In the genomic region with DNA sequence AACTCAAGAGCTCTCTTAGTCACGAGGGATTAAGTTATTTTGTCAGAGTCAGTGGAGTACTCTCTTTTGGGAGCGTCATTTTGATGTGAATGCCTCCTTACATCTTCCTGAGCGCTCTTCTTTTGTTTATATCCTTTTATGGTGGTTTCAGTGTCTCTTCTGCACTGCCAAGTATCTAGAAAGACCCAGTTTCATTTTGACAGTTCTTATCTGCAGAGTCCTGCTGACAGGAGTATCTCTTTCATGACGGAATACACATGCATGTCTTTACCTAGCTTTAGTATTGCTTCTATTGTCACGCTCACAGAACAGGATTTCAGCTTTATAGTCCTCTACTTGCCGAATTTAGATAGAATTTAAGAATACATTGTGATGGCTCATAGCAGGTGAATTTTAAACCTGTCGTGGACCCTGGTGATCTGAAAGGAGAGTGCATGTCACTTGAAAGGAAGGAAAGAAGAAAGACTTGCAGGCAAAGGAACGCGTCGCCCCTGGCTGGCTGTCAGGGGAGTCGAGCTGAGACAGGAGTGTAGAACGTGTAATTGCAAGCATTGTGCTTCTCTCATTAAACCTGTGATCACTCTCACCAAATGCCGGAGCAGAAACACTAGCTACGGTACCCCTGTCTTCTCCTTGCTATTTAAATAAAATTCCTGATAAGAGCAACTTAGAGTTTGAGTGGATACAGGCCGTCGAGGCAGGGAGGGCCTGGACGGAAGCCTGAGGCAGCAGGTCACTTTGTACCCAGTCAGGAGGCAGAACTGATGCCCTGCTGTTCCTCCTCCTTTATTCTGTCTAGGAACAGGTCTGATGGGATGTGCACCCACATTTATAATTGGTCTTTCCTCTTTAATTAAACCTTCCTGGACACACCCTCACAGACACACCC, we compare ENCODE assay signal across 16 mouse cellular contexts.
DNase-seq lines count a peak whose midpoint lies in the region; ATAC-seq lines count a peak whose summit lies in the region.
"Had no signal": no experiment of that assay in that cellular context is flagged by ENCODE, and none has a peak within 500 bp of the region (broad histone marks: within the 10 kb centered on the region; RNA-seq: fewer than 3 reads in every experiment).

No protein-coding gene starts in this region.

- H3K27ac ChIP-seq in embryonic facial prominence, embryonic 15.5 days (replicated peaks): 0 out of 2 replicates have a peak overlapping the region, but pooled peaks have one; percentile 4
- H3K27ac ChIP-seq in embryonic facial prominence, embryonic 10.5 days (replicated peaks): no peak overlapping the region
- H3K27ac ChIP-seq in heart, embryonic 15.5 days: no peak overlapping the region
- no peak overlapping the region for H3K27ac ChIP-seq in midbrain, embryonic 15.5 days
- no peak overlapping the region for H3K27ac ChIP-seq in hindbrain, embryonic 11.5 days (ENCODE audit: low read depth, low read length)
- H3K27ac ChIP-seq: hindbrain, embryonic 13.5 days; layer of hippocampus, adult 2 months; limb, embryonic 15.5 days had no signal

- no peak for DNase-seq in embryonic facial prominence, embryonic 10.5 days (ENCODE audit: low spot score)
- no peak for DNase-seq in heart, adult 18-20 months
- DNase-seq in hindbrain, embryonic 11.5 days (ENCODE audit: low spot score): no peak
- no peak for DNase-seq in spleen, adult 18-20 months
- DNase-seq: adrenal gland, postnatal 25 days; kidney, adult 8-10 months; lung, postnatal 4 days; right cerebral cortex, postnatal 25 days had no signal

- peaks cover 4% of the 10 kb centered on the region; the same call in 1 of the 2 replicates for H3K36me3 ChIP-seq in embryonic facial prominence, embryonic 15.5 days
- H3K36me3 ChIP-seq in embryonic facial prominence, embryonic 10.5 days (replicated peaks): peaks cover 24% of the 10 kb centered on the region
- H3K36me3 ChIP-seq in heart, embryonic 15.5 days: no peaks in the 10 kb centered on the region; the same call in 1 of the 2 replicates
- no peaks in the 10 kb centered on the region for H3K36me3 ChIP-seq in midbrain, embryonic 15.5 days (replicated peaks)
- H3K36me3 ChIP-seq in hindbrain, embryonic 11.5 days (ENCODE audit: control insufficient read depth, insufficient read depth, low read length): no peaks in the 10 kb centered on the region
- H3K36me3 ChIP-seq: limb, embryonic 15.5 days had no signal

- no peak for ATAC-seq in embryonic facial prominence, embryonic 15.5 days (ENCODE audit: insufficient number of reproducible peaks, low FRiP score, low TSS enrichment, low read depth)
- ATAC-seq in heart, embryonic 15.5 days (replicated peaks; ENCODE audit: insufficient number of reproducible peaks, insufficient read depth, low FRiP score, low read depth): no peak
- ATAC-seq in activated CD4-positive, CD25-positive, alpha-beta regulatory T cell, adult 4 months: peak; percentile 70
- ATAC-seq in midbrain, embryonic 15.5 days (replicated peaks): peak; percentile 80
- no peak for ATAC-seq in hindbrain, embryonic 11.5 days (ENCODE audit: low FRiP score)

- H3K4me3 ChIP-seq in embryonic facial prominence, embryonic 15.5 days (replicated peaks): no peak overlapping the region
- no peak overlapping the region for H3K4me3 ChIP-seq in embryonic facial prominence, embryonic 10.5 days
- no peak overlapping the region for H3K4me3 ChIP-seq in heart, embryonic 15.5 days
- no peak overlapping the region for H3K4me3 ChIP-seq in midbrain, embryonic 15.5 days
- no peak overlapping the region for H3K4me3 ChIP-seq in hindbrain, embryonic 11.5 days (ENCODE audit: low read depth, low read length)
- H3K4me3 ChIP-seq: hindbrain, embryonic 13.5 days; layer of hippocampus, adult 2 months; limb, embryonic 15.5 days; myocyte had no signal

- no peaks in the 10 kb centered on the region for H3K4me1 ChIP-seq in embryonic facial prominence, embryonic 15.5 days
- H3K4me1 ChIP-seq in embryonic facial prominence, embryonic 10.5 days: no peaks in the 10 kb centered on the region
- peaks cover 14% of the 10 kb centered on the region for H3K4me1 ChIP-seq in heart, embryonic 15.5 days (replicated peaks)
- no peaks in the 10 kb centered on the region for H3K4me1 ChIP-seq in midbrain, embryonic 15.5 days
- H3K4me1 ChIP-seq in hindbrain, embryonic 11.5 days (replicated peaks; ENCODE audit: control insufficient read depth, insufficient read depth, low read length): no peaks in the 10 kb centered on the region
- H3K4me1 ChIP-seq: hindbrain, embryonic 13.5 days; limb, embryonic 15.5 days had no signal

- no peak overlapping the region for H3K4me2 ChIP-seq in embryonic facial prominence, embryonic 15.5 days (replicated peaks)
- H3K4me2 ChIP-seq in heart, embryonic 15.5 days: peak overlapping the region; percentile 27
- H3K4me2 ChIP-seq in midbrain, embryonic 15.5 days: no peak overlapping the region
- no peak overlapping the region for H3K4me2 ChIP-seq in hindbrain, embryonic 11.5 days (replicated peaks; ENCODE audit: low read depth, low read length)
- H3K4me2 ChIP-seq: hindbrain, embryonic 13.5 days; limb, embryonic 15.5 days had no signal

- H3K9ac ChIP-seq in embryonic facial prominence, embryonic 15.5 days: no peak overlapping the region
- no peak overlapping the region for H3K9ac ChIP-seq in heart, embryonic 15.5 days
- H3K9ac ChIP-seq in midbrain, embryonic 15.5 days: no peak overlapping the region
- H3K9ac ChIP-seq in hindbrain, embryonic 11.5 days (ENCODE audit: low read depth, low read length): no peak overlapping the region
- H3K9ac ChIP-seq: hindbrain, embryonic 13.5 days; limb, embryonic 15.5 days had no signal

- no peaks in the 10 kb centered on the region for H3K27me3 ChIP-seq in embryonic facial prominence, embryonic 15.5 days
- no peaks in the 10 kb centered on the region for H3K27me3 ChIP-seq in embryonic facial prominence, embryonic 10.5 days (replicated peaks; ENCODE audit: low read depth, poor library complexity, severe bottlenecking)
- H3K27me3 ChIP-seq in heart, embryonic 15.5 days: no peaks in the 10 kb centered on the region
- no peaks in the 10 kb centered on the region for H3K27me3 ChIP-seq in midbrain, embryonic 15.5 days (replicated peaks)
- H3K27me3 ChIP-seq in hindbrain, embryonic 11.5 days (ENCODE audit: control insufficient read depth, insufficient read depth, low read length): no peaks in the 10 kb centered on the region
- H3K27me3 ChIP-seq: hindbrain, embryonic 13.5 days; limb, embryonic 15.5 days had no signal

- no peaks in the 10 kb centered on the region for H3K9me3 ChIP-seq in embryonic facial prominence, embryonic 15.5 days (replicated peaks)
- no peaks in the 10 kb centered on the region for H3K9me3 ChIP-seq in embryonic facial prominence, embryonic 10.5 days
- no peaks in the 10 kb centered on the region for H3K9me3 ChIP-seq in heart, embryonic 15.5 days (replicated peaks)
- H3K9me3 ChIP-seq in midbrain, embryonic 15.5 days: no peaks in the 10 kb centered on the region
- no peaks in the 10 kb centered on the region for H3K9me3 ChIP-seq in hindbrain, embryonic 11.5 days (ENCODE audit: control insufficient read depth, low read length)
- H3K9me3 ChIP-seq: hindbrain, embryonic 13.5 days; limb, embryonic 15.5 days had no signal

- WGBS in embryonic facial prominence, embryonic 15.5 days: 72% methylated on average over 17 of the region's 17 CpGs
- WGBS in embryonic facial prominence, embryonic 10.5 days: 89% methylated on average over 17 of the region's 17 CpGs
- 43% methylated on average over 17 of the region's 17 CpGs for WGBS in heart, embryonic 15.5 days
- 66% methylated on average over 17 of the region's 17 CpGs for WGBS in midbrain, embryonic 15.5 days
- WGBS in hindbrain, embryonic 11.5 days: 87% methylated on average over 17 of the region's 17 CpGs

Comparison
In these comparisons a context has a peak if more than half of its experiments do, and no peak if none do; other contexts are left out.
1. ATAC-seq: peak in activated CD4-positive, CD25-positive, alpha-beta regulatory T cell, adult 4 months (single experiment) and midbrain, embryonic 15.5 days (single experiment); none in embryonic facial prominence, embryonic 15.5 days (single experiment), heart, embryonic 15.5 days (single experiment) and hindbrain, embryonic 11.5 days (single experiment).